Mouse (Mus musculus) testis, adult 2 months (tissue): Measurements from ENCODE around the gene Fam72a. TPM values are rescaled to one million over a fixed set of nuclear protein-coding genes. Genes with fewer than 3 reads are reported as not detected.

ENCODE experiments used
- H3K27ac ChIP-seq: fragments of 200-500 bp; 2 replicates; pipeline ENCODE4 v1.5.1; 2012; ENCODE audit warnings: low read depth, low read length; ENCODE audit not compliant: control insufficient read depth, insufficient read depth
- H3K27me3 ChIP-seq: fragments of 200-500 bp; 2 replicates; pipeline ENCODE4 v1.6.1; 2012; ENCODE audit warnings: mild to moderate bottlenecking, low read length, moderate library complexity; ENCODE audit not compliant: control insufficient read depth, insufficient read depth
- H3K36me3 ChIP-seq: fragments of 200-500 bp; 2 replicates; pipeline ENCODE4 v1.6.1; 2012; ENCODE audit warnings: mild to moderate bottlenecking, low read length; ENCODE audit not compliant: control insufficient read depth, insufficient read depth
- H3K4me1 ChIP-seq: fragments of 200-500 bp; 2 replicates; pipeline ENCODE4 v1.6.1; 2012; ENCODE audit warnings: low read length; ENCODE audit not compliant: control insufficient read depth, insufficient read depth
- H3K4me3 ChIP-seq: fragments of 200-500 bp; 2 replicates; pipeline ENCODE4 v1.5.1; 2012; ENCODE audit warnings: low read depth, mild to moderate bottlenecking, low read length, moderate library complexity, mixed read lengths; ENCODE audit not compliant: control insufficient read depth
- CTCF ChIP-seq: fragments of 200-500 bp; IDR thresholded peaks from 2 replicates; pipeline ENCODE4 v1.5.1; 2012; ENCODE audit warnings: low read depth, mild to moderate bottlenecking, inconsistent platforms, low read length, moderate library complexity; ENCODE audit not compliant: control insufficient read depth, insufficient read depth, insufficient replicate concordance
- POLR2A ChIP-seq: fragments of 200-500 bp; IDR thresholded peaks from 2 replicates; pipeline ENCODE4 v1.6.1; 2012; ENCODE audit warnings: low read depth, mild to moderate bottlenecking, inconsistent platforms, low read length, moderate library complexity; ENCODE audit not compliant: control insufficient read depth
- polyA plus RNA-seq: library from polyadenylated mRNA; depleted of rRNA; stranded (reverse); fragments of >200 nt; gene quantifications from 2 replicates; pipeline ENCODE4 v1.2.3, GENCODE M21; 2012

The Fam72a gene
- polyA plus RNA-seq, 1 experiment: 1.3 TPM

GRCm38 (mm10) chr1:131514197-131514596 lies 13.5 kb upstream of the Fam72a start:
- Histone ChIP-seq H3K27me3 (no peaks in the 10 kb centered on the region), H3K4me3 (no peak overlapping the region), H3K36me3 (no peaks in the 10 kb centered on the region), H3K27ac (no peak overlapping the region), H3K4me1 (no peaks in the 10 kb centered on the region)
- TF ChIP-seq POLR2A: no peak
- TF ChIP-seq CTCF: no peak

DNA sequence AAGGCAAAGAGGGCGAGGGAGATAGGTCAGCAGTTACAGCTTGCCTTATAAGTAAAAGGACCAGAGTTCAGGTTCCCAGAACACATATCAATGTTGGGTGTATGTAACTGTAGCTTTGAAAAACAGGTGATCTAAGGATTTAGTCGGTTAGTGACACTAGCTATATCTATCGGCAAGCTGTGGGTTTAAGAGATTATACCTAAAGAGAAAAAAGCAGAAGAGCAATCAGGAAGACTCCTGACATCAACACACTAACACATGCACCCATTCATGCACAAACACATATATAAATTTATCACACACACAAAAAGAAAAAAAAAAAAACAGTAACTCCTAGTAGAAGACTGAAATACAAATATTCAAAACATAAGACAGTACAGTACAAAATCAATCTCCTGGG lies 11.1 kb upstream of the Fam72a start:
- TF ChIP-seq POLR2A (no peak), CTCF (no peak)
- H3K27me3 ChIP-seq: no peaks in the 10 kb centered on the region

DNA sequence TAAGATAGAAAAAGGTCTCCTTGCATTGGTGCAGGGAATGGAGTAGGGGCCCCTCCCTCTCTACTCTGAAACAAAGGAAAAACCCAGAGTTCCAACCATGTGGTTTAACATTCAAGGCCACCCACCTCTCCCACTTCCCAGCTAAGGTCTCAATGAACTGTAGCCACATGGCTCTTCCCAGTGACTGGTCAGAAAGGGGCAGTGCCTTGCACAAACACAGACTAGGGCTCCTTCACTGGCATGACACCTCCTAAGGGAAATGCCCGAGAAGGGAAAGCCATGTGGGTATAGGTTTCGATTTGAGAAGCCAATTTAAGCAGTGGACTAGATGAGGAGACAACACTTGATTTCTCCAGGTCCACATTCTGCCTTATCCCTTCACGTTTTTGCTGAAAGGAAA lies 3.9 kb upstream of the Fam72a start:
- Histone ChIP-seq H3K4me1 (peaks cover 6% of the 10 kb centered on the region), H3K4me3 (no peak overlapping the region), H3K27ac (no peak overlapping the region), H3K27me3 (no peaks in the 10 kb centered on the region), H3K36me3 (no peaks in the 10 kb centered on the region)
- TF ChIP-seq CTCF (no peak), POLR2A (no peak)

More for the DNA sequence above, 11.1 kb upstream of the Fam72a start:
- H3K36me3 ChIP-seq: no peaks in the 10 kb centered on the region
- H3K27ac ChIP-seq: no peak overlapping the region
- H3K4me3 ChIP-seq: no peak overlapping the region
- no peaks in the 10 kb centered on the region for H3K4me1 ChIP-seq

GRCm38 (mm10) chr1:131525101-131525585 lies 2.6 kb upstream of the Fam72a start:
- Histone ChIP-seq H3K4me1 (peaks cover 7% of the 10 kb centered on the region), H3K4me3 (peak overlapping the region; percentile 94), H3K36me3 (no peaks in the 10 kb centered on the region), H3K27ac (no peak overlapping the region), H3K27me3 (no peaks in the 10 kb centered on the region)
- TF ChIP-seq POLR2A (no peak), CTCF (no peak)

GRCm38 (mm10) chr1:131525586-131526271 lies 2.0 kb upstream of the Fam72a start:
- Histone ChIP-seq H3K27ac (peak overlapping the region; percentile 94; the same call in 1 of the 2 replicates), H3K36me3 (no peaks in the 10 kb centered on the region), H3K4me3 (peak overlapping the region; percentile 94), H3K4me1 (peaks cover 7% of the 10 kb centered on the region), H3K27me3 (no peaks in the 10 kb centered on the region)
- no peak for TF ChIP-seq CTCF
- no peak for TF ChIP-seq POLR2A

GRCm38 (mm10) chr1:131526371-131527270 lies 1.1 kb upstream of the Fam72a start:
- Histone ChIP-seq H3K27ac (peak overlapping the region; percentile 94), H3K4me3 (peak overlapping the region; percentile 94), H3K4me1 (peaks cover 7% of the 10 kb centered on the region), H3K36me3 (no peaks in the 10 kb centered on the region), H3K27me3 (no peaks in the 10 kb centered on the region)
- TF ChIP-seq CTCF: no peak
- TF ChIP-seq POLR2A: no peak

GRCm38 (mm10) chr1:131528081-131528507 lies 391 bp downstream of the Fam72a start:
- peak overlapping the region; percentile 94 for H3K4me3 ChIP-seq
- peaks cover 7% of the 10 kb centered on the region for H3K4me1 ChIP-seq
- TF ChIP-seq CTCF (no peak), POLR2A (no peak)
- no peaks in the 10 kb centered on the region for H3K36me3 ChIP-seq
- peak overlapping the region; percentile 95 for H3K27ac ChIP-seq
- no peaks in the 10 kb centered on the region for H3K27me3 ChIP-seq
